Mouse (Mus musculus): ENCODE data around the gene Olfr525.

Olfr525 gene

GRCm38 (mm10) chr7:140320558-140320957 is at the start of gene Olfr525:
Olfr525 (plus strand) TSS chr7:140320858.
- DNase-seq (ENCODE audit: low read depth, low spot score) = no peak

GRCm38 (mm10) chr7:140295746-140296145 is 24.9 kb upstream of the Olfr525 start:
- no peak for DNase-seq (ENCODE audit: low read depth, low spot score)

GRCm38 (mm10) chr7:140296876-140297275 is 23.8 kb upstream of the Olfr525 start:
- DNase-seq (ENCODE audit: low read depth, low spot score) = no peak

DNA sequence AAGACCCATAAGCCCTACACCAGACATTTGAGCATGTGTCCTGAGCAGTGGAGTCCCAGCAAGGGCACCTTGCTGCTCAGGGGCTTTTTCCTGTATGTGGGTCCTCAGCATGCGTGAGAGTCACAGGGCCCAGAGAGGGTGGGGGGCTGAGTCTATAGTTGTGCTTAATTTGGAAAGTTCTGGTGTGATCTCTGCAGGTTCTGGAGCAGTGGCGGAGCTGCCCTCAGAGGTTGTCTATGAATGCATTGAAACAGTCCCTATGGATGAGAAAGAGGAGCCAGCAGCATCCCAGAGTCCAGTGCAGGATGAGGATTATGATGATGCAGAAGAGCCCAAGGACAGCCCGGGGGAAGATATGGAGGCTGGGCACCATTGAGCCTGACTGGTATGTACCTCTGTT is 21.2 kb upstream of the Olfr525 start:
- no peak for DNase-seq (ENCODE audit: low read depth, low spot score)

DNA sequence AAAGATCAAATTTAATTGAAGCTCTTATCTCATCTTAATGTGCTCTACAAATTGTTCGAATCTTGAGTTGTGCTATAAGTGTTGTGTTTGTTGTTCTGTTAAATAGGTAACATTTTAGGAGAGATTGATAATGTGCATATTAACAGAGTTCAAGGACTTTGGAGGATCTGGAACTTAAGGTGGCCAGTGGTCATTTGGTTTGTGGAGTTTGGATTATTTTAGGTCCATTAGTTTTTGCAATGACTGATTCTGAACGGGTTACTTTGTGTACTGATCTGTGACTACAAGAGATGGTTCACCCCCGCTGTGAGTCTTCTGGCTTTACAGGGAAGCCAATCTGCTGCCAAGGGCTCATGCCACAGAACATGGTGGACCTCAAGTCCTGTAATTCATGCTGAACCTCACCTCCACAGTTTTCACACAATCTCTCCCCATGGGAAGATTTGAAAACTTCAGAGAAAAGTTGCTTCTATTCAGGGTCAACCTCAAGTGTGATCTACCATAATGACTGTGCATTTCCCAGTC is 735 bp upstream of the Olfr525 start:
- DNase-seq (ENCODE audit: low read depth, low spot score) = no peak

DNA sequence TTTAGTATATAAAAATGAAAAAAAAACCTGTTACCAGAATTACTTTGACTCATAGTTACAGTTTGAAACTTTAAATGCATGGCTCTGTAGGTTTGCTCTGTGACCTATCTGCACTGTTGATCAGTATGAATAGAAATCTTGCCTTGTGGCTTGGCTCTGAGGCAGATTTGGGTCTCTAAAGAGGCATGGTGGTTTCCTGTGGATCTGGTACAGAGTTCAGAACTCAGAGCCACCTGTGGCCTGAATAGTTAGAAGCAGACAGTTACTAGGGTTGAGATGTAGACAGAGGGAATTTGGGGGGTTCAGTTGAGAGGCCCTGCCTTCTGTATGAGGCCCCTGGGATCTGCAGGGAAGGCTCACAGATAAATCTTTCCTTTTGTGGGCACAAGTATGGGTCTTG is 477 bp downstream of the Olfr525 start:
- no peak for DNase-seq (ENCODE audit: low read depth, low spot score)

DNA sequence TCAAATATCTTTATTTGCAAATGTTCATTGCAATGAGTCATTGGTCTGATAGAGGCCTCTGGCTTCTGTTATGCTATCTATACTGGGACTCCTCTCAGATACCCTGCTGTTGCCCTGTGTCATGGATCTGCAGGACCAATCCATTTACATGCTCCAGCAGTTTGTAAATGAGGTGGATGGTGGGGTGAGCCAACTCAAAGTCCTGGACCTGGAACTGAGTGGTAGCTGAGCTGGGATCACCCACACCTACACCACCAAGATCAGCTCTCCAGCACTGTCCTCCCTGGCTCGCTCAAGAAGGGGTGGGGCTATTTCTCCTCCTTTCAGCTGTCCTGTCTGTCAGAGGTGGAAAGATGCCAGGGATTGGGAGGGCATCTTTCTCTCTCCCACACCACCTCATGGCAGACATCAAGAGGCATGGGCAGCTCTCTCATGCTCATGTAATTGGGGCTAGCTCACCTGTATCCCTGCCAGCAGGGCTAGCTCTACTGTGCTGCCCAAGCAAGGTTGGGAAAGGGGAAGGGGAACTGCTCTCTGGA is 9.2 kb downstream of the Olfr525 start:
- no peak for DNase-seq (ENCODE audit: low read depth, low spot score)

DNA sequence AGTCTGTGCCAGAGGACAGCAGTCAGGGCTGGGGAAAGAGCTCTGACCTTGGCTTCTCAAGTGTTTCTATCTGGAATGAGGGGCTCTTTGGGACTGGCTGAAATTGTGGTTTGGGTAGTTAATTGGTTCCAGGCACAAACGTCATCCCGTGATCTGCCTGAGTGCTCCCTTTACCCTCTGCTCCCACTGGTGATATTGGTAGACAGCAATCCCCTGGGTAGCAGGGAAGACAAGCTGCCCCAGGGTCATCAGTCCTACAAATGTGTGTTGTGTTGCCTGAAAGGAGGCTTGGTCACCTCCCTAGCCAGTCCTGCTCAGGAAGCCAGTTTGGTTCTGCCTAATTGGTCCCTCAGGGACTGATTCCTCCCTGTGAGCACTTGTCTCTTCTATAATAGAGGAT is 13.1 kb downstream of the Olfr525 start, which contains the start of gene Olfr527:
TSS of gene Olfr527 (plus strand) at position 301 of the 400 bp plus-strand sequence.
- DNase-seq (ENCODE audit: low read depth, low spot score) = no peak

DNA sequence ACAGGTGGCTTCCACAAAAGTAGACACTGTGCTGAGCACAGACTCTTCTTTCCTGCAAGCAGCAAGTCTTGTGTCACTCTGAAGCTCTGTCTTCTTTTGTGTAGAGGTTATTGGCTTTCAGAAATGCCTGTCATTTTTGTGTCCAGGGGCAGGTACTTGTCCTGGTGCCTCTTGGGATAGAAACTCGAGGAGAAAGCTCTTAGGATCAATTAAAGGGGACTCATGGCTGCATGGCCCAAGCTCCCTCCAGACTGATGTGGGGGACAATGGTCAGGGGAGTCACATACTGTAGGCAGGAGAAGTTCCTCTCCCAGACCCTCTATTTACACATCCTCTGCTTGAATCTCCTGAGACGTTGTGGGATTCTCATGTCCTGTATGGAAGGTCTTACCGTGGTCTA is 40.9 kb downstream of the Olfr525 start, which contains the start of gene Olfr60:
TSS of gene Olfr60 (minus strand) at position 101 of the 400 bp plus-strand sequence.
- DNase-seq (ENCODE audit: low read depth, low spot score) = no peak

DNA sequence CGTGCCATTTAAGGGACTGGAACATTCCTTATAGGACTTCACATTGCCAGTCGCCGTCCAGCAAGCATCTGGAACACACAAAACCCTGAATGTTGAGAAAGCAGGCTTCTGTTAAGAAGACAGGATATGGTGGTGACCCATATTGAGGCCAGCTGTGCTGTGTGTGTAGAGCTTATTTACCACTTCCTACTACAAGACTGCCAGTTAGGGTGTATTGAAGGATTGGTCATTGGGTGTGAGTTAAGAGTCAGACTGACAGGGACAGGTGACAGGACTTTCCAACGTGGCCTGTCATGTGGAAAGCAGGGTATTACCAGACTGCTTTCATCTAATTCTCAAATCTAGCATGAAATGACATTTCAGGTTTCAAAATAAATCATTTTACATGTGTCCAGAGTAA is 53.6 kb downstream of the Olfr525 start:
- no peak for DNase-seq (ENCODE audit: low read depth, low spot score)

GRCm38 (mm10) chr7:140376231-140376630 is 55.6 kb downstream of the Olfr525 start, which contains the start of gene Olfr530:
Olfr530 (minus strand) TSS chr7:140376331.
- no peak for DNase-seq (ENCODE audit: low read depth, low spot score)

DNA sequence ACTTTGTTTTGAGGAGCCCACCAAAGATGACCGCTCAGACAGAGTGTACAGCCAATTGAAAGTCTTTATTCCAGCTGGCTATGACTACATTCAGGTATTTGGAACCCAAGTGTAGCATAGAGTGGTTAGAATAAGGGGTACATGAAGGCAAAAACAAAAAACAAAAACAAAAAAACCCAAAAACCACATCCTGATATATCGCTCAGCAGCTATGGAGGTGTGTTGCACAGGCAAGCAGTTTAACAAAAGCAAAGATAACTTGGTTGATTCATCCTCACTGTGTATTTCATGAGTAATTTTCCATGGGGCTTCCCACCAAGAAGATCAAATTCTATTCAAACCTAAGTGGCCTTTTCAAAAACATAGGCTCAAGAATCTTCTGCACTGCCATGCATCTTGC is 56.3 kb downstream of the Olfr525 start:
- no peak for DNase-seq (ENCODE audit: low read depth, low spot score)

All from retina, postnatal 7 days (tissue).